Mouse (Mus musculus): ENCODE results near the gene Dcp1b. TPM values are rescaled to one million over a fixed set of nuclear protein-coding genes. Genes with fewer than 3 reads are reported as not detected.

The Dcp1b gene
- polyA plus RNA-seq, 1 experiment from 2014 or later = 8.6 TPM

DNA sequence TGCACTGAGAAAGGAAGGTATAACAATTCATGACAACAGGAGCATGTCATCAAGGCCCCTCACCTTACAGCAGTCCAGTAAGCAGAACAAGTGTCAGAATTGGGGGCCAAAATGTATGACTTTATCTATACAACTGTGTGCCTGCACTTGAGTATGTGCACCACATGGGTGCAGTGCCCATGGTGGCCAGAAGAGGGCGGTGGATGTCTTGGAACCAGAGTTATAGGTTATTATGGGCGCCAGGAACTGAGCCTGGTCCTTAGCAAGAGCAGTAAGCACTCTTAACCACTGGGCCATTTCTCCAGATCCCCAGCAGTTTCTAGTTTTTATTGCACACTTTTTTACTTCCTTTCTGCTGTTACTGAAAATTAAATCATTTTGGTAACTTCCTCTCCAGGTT is 71.0 kb downstream of the Dcp1b start:
- Histone ChIP-seq H3K27me3 (ENCODE audit: control insufficient read depth, insufficient read depth, low read length) (no peaks in the 10 kb centered on the region), H3K4me3 (ENCODE audit: control insufficient read depth in 1 of 2, insufficient read depth in 1 of 2, low read depth in 1 of 2, low read length in 2 of 2) (no peak overlapping the region), H3K9me3 (ENCODE audit: control insufficient read depth, low read length) (peaks cover 7% of the 10 kb centered on the region), H3K9ac (ENCODE audit: low read length) (no peak overlapping the region), H3K4me1 (ENCODE audit: control insufficient read depth in 2 of 2, insufficient read depth in 2 of 2, low read length in 2 of 2) (no peaks in the 10 kb centered on the region), H3K4me2 (ENCODE audit: low read length) (no peak overlapping the region), H3K27ac (replicated peaks in 1 of 2; ENCODE audit: control insufficient read depth in 1 of 2, insufficient read depth in 1 of 2, low read depth in 2 of 2, low read length in 2 of 2) (no peak overlapping the region), H3K36me3 (ENCODE audit: control insufficient read depth, insufficient read depth, low read length) (no peaks in the 10 kb centered on the region)
- ATAC-seq (ENCODE audit: insufficient number of reproducible peaks, insufficient read depth, low FRiP score, low read depth) = no peak
- 48% methylated on average over 2 of the region's 2 CpGs for WGBS

DNA sequence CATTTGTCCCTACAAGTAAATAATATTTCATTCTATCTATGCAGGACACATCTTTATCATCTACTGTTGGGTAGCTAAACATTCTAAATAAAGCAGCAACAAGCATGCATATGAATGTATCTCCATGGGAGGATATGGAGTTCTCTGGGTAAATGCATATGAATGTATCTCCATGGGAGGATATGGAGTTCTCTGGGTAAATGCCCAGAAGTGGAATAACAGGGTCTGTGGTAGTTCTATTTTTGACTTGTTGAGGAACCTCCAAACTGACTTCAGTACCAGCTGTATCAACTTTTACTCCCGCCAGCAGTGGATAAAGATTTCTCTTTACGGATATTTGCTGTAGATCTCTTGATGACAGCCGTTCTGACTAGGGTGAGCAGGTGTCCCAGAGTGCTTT is 73.5 kb downstream of the Dcp1b start:
- no peak overlapping the region for H3K9ac ChIP-seq (ENCODE audit: low read length)
- H3K4me2 ChIP-seq (ENCODE audit: low read length) = no peak overlapping the region
- no peak for ATAC-seq (ENCODE audit: insufficient number of reproducible peaks, insufficient read depth, low FRiP score, low read depth)
- H3K36me3 ChIP-seq (ENCODE audit: control insufficient read depth, insufficient read depth, low read length) = no peaks in the 10 kb centered on the region
- H3K27me3 ChIP-seq (ENCODE audit: control insufficient read depth, insufficient read depth, low read length) = no peaks in the 10 kb centered on the region
- H3K4me3 ChIP-seq (ENCODE audit: control insufficient read depth in 1 of 2, insufficient read depth in 1 of 2, low read depth in 1 of 2, low read length in 2 of 2) = no peak overlapping the region
- peaks cover 7% of the 10 kb centered on the region for H3K9me3 ChIP-seq (ENCODE audit: control insufficient read depth, low read length)
- no peak overlapping the region for H3K27ac ChIP-seq (replicated peaks in 1 of 2; ENCODE audit: control insufficient read depth in 1 of 2, insufficient read depth in 1 of 2, low read depth in 2 of 2, low read length in 2 of 2)
- 70% methylated on average over 3 of the region's 3 CpGs for WGBS
- no peaks in the 10 kb centered on the region for H3K4me1 ChIP-seq (ENCODE audit: control insufficient read depth in 2 of 2, insufficient read depth in 2 of 2, low read length in 2 of 2)

DNA sequence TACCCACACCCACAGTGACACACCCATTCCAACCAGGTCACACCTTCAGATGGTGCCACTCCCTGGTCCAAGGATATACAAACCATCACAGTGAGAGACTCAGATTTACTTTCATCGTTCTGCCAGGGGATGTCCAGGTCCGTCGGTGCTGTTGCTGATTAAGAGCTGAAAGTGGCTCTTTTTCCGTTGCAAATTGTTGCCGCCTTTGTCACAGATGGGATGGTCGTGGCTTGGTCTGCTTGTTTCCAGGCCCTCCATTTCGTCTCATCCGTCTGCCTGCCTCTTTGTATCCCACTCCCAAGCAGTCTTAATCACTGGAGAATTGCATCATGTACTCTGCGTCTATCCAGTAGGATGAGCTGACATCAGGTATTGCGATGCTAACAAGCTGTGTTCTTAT is 74.7 kb downstream of the Dcp1b start:
- H3K27me3 ChIP-seq (ENCODE audit: control insufficient read depth, insufficient read depth, low read length) = no peaks in the 10 kb centered on the region
- no peaks in the 10 kb centered on the region for H3K4me1 ChIP-seq (ENCODE audit: control insufficient read depth in 2 of 2, insufficient read depth in 2 of 2, low read length in 2 of 2)
- no peak overlapping the region for H3K27ac ChIP-seq (replicated peaks in 1 of 2; ENCODE audit: control insufficient read depth in 1 of 2, insufficient read depth in 1 of 2, low read depth in 2 of 2, low read length in 2 of 2)
- peaks cover 7% of the 10 kb centered on the region for H3K9me3 ChIP-seq (ENCODE audit: control insufficient read depth, low read length)
- 85% methylated on average over 10 of the region's 10 CpGs for WGBS
- no peak overlapping the region for H3K9ac ChIP-seq (ENCODE audit: low read length)
- H3K4me3 ChIP-seq (ENCODE audit: control insufficient read depth in 1 of 2, insufficient read depth in 1 of 2, low read depth in 1 of 2, low read length in 2 of 2) = no peak overlapping the region
- ATAC-seq (ENCODE audit: insufficient number of reproducible peaks, insufficient read depth, low FRiP score, low read depth) = no peak
- no peak overlapping the region for H3K4me2 ChIP-seq (ENCODE audit: low read length)
- no peaks in the 10 kb centered on the region for H3K36me3 ChIP-seq (ENCODE audit: control insufficient read depth, insufficient read depth, low read length)

DNA sequence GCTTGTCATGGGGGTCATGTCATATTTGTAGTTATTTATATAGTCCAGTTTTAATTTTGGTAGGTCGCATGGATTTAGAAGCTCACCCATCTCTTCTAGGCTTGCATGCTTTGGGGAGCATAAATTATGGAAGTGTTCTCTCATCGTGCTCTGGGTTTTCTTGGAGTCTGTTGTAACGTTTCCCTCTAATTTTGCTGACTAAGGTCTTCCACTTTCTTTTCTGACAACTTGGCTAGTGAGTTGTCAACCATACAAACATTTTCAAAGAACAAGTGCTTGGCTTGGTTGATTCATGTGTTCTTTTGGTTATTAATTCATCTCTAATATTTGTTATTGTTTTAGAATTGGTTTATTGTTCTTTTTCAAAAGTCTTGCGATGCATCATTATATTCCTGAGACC is 76.7 kb downstream of the Dcp1b start:
- Histone ChIP-seq H3K9ac (ENCODE audit: low read length) (no peak overlapping the region), H3K4me1 (ENCODE audit: control insufficient read depth in 2 of 2, insufficient read depth in 2 of 2, low read length in 2 of 2) (no peaks in the 10 kb centered on the region), H3K27me3 (ENCODE audit: control insufficient read depth, insufficient read depth, low read length) (no peaks in the 10 kb centered on the region), H3K36me3 (ENCODE audit: control insufficient read depth, insufficient read depth, low read length) (no peaks in the 10 kb centered on the region), H3K4me3 (ENCODE audit: control insufficient read depth in 1 of 2, insufficient read depth in 1 of 2, low read depth in 1 of 2, low read length in 2 of 2) (no peak overlapping the region), H3K27ac (replicated peaks in 1 of 2; ENCODE audit: control insufficient read depth in 1 of 2, insufficient read depth in 1 of 2, low read depth in 2 of 2, low read length in 2 of 2) (no peak overlapping the region), H3K9me3 (ENCODE audit: control insufficient read depth, low read length) (no peaks in the 10 kb centered on the region), H3K4me2 (ENCODE audit: low read length) (no peak overlapping the region)
- ATAC-seq (ENCODE audit: insufficient number of reproducible peaks, insufficient read depth, low FRiP score, low read depth) = no peak
- 72% methylated on average over 4 of the region's 4 CpGs for whole genome bisulfite sequencing

Other genes starting within 250 kb of the Dcp1b start
- gene Cacna1c, start 21.2 kb downstream of the Dcp1b start, polyA plus RNA-seq (2014; fragmentation: Nextera tagmentation; extraction: Ambion mirVana) = 60.9 and 68.3 TPM in 2 replicates
- gene Cacna2d4, start 61.3 kb downstream of the Dcp1b start, polyA plus RNA-seq (2014; fragmentation: Nextera tagmentation; extraction: Ambion mirVana) = not detected in 2 replicates
- gene Lrtm2, start 155.5 kb downstream of the Dcp1b start, polyA plus RNA-seq (2014; fragmentation: Nextera tagmentation; extraction: Ambion mirVana) = 0.05 TPM in 1 of 2 replicates, not detected in the other
- gene Adipor2, start 242.5 kb downstream of the Dcp1b start, polyA plus RNA-seq (2014; fragmentation: Nextera tagmentation; extraction: Ambion mirVana) = 21.8 and 27.1 TPM in 2 replicates